Mouse (Mus musculus): ENCODE results near the gene Bfsp2.

DNA sequence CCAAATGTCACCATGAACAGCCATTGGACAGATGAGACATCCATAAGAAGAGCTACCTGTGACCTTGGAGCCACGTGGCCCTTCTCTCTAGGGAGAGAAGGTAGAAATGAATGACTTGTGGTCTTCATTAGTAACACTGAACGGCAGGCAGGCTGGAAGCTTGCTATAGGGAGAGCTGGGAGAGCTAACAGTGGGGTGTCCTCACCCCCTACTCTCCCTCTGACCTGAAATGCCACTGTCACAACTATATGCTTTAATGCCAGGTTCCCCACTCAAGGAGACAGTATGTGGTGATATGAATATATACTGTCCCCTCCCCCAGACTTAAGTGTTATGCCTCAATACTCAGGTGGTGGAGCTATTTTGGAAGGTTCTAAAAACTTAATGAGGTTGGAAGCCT, 20.4 kb downstream of the Bfsp2 start:
- TF ChIP-seq POLR2A (IDR thresholded peaks at IDR 0.05; ENCODE audit: borderline replicate concordance, extremely low read depth, insufficient read depth, insufficient read length, poor library complexity, severe bottlenecking) (no peak), CTCF (IDR thresholded peaks at IDR 0.05; ENCODE audit: borderline replicate concordance, extremely low read depth, insufficient read depth, insufficient read length) (no peak)
